Mouse (Mus musculus) thymus, postnatal 0 days (tissue): ENCODE measurements around the gene Runx2. TPM values are rescaled to one million over a fixed set of nuclear protein-coding genes. Genes with fewer than 3 reads are reported as not detected.

Source experiments
- DNase-seq: peaks from one replicate; pipeline ENCODE4 v3.0.0-alpha.2; 2015; ENCODE audit warnings: low spot score
- polyA plus RNA-seq: library from polyadenylated mRNA; unstranded; fragments of >200 nt; fragmentation: Nextera tagmentation; extraction: Ambion mirVana; gene quantifications from 2 replicates; pipeline ENCODE4 v1.2.1, GENCODE M21; 2015

The Runx2 gene
- polyA plus RNA-seq, 1 experiment from 2014 or later, result 1.1 TPM

DNA sequence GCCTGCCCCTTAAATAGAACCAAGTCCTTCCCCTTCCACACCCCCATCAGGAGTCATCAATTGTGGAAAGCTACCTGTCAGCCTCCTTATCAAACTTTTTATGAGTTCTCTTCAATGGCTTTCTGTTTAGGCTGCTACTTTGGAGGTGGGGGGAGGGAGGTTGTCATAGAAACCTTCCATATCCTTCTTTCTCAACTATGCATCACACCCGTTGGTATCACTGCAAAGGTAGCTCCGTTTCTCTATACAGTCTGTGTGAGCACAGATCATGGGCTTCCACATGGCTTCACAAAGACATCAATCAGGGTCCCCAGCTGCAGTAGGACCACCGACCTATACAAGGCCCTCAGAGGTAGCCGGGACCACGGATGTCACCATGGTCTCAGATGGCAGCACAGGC is 329.3 kb downstream of the Runx2 start:
- no peak for DNase-seq

DNA sequence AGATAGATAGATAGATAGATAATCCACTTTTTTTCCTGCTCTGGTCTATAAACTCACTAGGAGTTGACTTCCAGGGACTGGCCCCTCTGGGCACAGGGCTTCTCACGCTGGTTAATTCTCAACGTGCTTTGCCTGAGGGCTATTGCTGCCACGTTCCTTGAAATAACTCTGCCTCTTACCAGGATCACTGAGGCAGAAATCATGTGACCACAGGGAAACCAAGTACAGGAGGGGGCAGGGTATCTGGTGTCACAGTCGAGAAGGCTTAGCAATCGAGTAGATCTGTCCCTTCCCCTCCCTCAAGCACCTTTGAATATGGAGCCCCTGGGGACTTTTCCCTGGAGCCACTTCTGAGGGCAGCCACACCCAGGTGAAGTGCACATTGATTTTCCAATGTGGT is 334.7 kb downstream of the Runx2 start:
- DNase-seq, result no peak

DNA sequence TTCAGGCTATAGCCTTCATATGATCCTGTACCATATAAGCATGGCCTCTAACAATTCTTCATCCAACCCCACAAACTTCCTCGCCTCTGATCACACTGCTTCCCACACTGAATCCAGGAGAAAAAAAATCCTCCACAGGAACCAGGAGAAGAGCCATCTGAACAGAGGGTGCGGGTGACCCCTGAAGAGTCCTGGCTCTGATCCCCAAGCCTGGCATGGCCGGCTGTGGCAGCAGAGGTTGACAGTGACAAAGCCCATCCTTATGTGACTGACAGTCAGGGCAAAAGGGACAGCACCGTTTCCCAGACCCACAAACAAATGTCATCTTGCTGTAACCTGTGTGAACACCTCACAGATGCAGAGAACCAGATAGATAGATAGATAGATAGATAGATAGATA is 335.1 kb downstream of the Runx2 start:
- no peak for DNase-seq

DNA sequence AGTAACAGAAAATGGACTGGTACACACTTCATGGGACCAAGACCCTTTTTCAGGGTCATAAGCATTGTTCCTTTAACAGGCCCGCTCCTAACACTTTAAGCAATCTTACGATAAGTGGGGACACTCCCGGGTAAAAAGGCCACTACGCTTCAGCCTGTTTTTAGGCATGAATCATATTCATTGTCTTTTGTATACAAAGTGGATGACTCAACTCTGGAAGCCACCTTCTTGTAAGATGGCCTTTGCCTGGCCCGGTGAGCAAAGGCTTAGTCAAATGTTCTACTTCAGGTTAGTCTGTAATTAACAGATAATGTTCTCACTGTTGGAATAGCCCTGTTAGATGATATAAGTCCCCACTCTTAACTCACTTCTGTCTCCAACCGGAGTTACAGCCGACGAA is 338.7 kb downstream of the Runx2 start:
- no peak for DNase-seq

DNA sequence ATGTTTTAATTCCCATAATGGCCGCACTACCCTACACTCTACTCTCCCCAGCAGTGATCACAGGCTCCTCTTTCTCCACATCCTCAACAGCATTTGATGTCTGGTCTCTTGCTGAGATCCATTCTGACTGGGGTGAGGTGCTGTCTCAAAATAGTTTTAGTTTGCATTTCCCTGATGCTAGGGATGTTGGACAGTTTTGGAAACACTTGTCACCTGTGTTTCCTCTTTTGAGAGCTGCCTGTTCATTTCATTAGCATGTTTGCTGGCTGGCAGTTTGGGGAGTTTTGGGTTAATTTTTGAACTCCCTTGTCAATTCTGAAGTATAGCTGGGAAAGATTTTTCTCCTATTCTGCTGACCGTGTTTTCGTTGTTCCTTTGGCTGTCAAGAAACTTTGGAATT is 340.3 kb downstream of the Runx2 start:
- no peak for DNase-seq

DNA sequence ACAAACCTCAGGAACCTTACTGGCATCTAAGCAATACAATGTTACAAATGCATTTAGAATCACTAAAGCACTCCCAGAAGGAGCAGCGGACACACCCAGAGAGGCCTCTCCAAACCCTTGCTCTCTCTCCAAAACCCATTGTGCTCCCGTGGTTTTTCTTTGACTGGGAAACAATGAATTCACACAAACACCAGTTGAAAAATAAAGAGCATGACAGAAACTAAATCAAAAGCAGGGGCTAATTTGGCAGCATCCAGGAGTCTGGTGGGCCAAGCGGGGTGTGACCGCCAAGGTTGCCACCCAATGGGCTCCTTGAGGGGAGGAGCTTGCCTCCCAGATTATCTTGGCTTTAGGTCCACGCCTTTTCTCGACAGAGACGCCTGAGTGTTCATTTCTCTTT is 341.9 kb downstream of the Runx2 start:
- DNase-seq, result no peak

DNA sequence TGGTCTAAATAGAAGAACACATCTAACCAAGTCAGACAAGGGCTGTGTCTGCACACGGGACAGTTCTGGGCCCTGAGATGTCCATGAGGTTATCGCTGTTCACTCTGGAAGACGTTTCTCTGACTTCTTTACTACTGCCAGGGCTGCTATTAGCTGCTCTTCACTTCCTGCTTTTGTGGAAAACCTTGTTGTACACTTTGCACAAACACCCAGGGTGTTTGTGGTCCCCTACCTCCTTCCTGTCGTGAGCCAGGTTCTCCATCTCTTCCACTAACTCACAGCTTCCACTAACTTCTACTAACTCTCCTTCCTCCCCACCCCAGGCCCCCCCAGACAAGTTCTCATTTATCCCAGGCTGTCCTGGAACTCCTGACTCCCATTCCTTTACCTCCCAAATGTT is 350.9 kb downstream of the Runx2 start:
- no peak for DNase-seq

DNA sequence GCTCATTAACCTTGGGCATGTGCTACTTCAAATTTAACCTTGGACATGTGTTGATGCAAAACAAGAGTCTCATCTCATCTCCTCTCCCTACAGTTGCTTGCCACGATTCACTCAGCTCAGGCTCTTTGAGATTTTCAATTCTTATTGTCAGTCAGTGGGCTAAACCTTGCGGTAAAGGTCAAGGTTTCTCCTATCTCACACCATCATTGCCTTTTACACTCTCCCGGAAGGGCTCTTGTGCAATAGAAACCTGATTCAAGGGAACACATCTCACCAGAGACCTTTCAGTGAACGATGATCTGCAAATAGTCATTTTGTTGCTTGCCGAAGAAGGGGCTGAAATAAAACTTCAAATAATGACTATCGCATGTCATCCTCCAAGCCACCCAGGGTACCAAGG is 354.4 kb downstream of the Runx2 start:
- DNase-seq, result no peak

DNA sequence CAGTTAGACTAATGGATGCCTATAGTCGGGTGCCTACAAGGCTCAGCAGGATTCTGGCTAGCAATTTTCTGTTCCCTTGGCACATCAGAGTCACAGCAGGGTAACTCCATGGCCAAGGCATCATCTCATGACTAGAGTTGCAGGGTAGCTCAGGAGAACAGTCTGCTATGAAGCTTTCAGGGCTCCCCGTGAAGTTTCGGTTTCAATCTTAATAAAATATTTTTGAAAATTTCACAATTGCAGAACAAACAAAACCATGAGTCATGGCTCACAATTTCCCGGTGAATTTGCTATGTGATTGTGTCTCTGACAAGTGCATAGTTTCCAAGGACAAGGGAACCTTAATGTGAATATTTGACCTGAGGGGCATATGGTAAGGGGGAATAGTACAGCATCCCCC is 355.6 kb downstream of the Runx2 start:
- no peak for DNase-seq

DNA sequence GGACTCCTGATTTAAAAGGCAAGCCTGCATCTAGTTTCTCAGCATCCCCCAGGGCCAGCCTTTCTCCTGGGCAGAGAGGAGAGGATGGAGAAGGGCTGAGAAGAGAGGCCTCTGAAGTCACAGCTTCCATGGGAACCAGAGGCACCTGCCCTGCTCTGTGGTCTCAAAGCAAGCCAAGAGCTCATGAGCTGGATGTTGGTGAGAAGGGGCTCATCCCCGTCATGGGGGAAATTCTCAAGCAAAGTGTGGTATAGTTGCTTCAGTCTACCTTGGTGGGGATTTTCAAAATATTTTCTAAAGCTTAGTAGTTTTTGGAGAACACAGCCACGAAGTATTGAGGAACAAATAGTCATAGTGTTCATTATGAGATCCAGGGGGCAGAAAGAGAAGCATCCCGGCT is 357.9 kb downstream of the Runx2 start:
- no peak for DNase-seq

DNA sequence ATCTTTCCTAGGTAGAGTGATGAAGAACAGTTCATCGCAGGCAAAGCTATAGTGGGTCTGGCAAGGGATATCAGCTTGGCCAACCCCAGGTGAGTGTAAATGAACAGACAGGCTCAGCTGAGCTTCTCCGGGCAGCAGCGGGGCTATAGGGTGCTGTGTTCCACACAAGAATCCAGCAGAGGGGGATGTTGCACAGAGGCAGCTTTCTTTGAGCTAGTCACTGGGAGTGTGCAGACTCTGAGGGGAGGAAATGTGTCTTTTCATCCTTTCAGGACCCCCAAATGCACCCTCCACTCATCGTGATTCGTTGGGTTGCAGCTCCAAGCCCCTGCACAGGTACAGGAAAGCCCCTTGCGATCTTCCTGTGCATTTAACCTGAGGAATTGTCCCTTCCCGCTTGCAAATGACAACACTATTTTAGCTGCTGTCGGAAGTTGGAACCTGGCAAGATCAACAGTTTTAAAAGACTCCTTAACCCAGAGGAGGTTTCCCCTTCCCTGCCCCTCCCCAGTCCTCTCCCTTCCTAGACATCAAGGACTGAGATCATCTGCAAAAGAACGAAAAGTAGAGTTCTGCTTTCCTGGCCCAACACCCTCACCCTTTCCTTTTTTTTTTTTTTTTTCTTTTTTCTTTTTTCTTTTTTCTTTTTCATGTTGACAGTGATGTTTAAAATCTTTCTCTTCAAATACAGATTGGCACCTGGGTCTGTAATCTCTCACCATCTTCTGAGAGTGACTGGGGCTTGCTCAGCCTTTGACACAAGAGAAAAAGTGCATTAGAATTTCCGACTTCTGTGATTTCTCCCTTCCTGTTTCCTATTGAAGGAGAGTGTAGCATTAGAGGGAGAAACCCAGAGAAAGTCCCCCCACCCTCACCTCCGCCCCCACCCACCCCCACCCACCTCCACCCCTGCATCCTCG is 358.7 kb downstream of the Runx2 start:
- peak; percentile 78 for DNase-seq

DNA sequence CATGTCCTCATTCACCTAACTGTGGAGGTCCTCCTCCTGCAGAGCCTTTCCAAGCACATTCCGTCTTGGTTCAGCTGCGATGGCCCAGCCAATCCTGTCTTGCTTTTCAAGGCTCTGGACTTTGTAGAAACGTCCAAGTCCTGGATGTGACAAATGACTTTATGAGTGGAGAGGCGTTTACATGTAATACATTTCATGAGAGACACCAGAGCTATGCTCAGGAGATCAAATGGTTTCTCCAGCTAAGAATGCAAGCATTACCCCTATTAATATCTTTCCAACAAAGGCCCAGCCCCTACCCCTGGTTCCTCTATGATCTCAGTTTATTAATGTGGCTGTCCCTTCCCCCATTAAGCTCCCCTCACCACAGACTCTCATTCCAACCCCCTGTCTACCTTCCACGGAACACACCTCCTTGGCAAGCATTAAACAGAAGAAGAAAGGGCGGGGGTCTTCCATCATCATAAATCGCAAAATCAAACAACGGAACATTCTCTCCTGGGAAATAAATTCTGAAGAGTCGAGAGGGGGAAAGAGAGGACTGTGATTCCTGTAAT is 364.6 kb downstream of the Runx2 start:
- DNase-seq, result no peak

Other genes with a start within 250 kb of the Runx2 start
- 17.3 and 22.2 TPM in 2 replicates for gene Supt3, start 37.6 kb downstream of the Runx2 start, polyA plus RNA-seq